Mouse (Mus musculus) lung, postnatal 14 days (tissue): Measurements from ENCODE around the gene Nxn.
"Not testable (repeated sequence)": the region's sequence is repeated elsewhere in the genome, so short reads cannot be mapped to it uniquely, and the experiment has no call there.

Experiments used
- DNase-seq: peaks from one replicate; pipeline ENCODE4 v3.0.0; 2021

Gene Nxn

DNA sequence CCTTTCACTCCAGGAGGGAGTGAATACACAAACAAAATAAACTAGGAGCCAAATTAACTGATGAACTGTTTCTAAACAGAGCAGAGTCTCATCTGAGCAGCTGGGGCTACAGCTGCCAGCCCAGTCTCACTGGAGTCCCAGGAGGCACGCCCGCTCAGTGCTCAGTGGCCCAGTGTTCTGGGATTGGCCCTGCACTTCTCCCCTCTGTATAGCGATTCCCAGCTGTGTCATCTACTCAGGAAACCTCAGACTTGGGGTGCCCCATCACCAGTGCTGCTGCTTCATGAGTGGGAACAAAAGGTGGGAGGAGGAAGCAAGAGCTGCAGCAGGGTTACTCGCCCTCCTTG is 145.0 kb downstream of the Nxn start:
- peak; percentile 9 for DNase-seq

- DNase-seq = peak; percentile 90
Measured at GRCm38 (mm10) chr11:76253145-76253917, 145.6 kb downstream of the Nxn start.

GRCm38 (mm10) chr11:76252036-76252435 is 146.9 kb downstream of the Nxn start:
- no peak for DNase-seq

DNA sequence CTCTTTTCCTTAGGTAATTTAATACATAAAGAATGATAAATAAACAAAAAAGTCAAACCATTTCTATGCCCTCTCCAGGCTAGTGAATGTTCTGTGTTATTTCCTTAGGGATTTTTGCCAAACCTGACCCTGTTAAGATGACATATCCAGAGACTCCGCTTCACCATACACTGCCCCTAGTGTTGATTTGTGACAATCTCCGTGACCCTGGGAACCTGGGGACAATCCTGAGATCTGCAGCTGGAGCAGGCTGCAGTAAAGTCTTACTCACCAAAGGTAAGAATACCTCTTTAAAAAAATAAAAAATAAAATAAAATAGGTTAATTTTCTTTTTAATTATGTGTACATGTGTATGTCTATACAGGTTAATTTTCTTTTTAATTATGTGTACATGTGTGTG is 151.7 kb downstream of the Nxn start:
- DNase-seq = no peak

GRCm38 (mm10) chr11:76246439-76246838 is 152.5 kb downstream of the Nxn start:
- no peak for DNase-seq

DNA sequence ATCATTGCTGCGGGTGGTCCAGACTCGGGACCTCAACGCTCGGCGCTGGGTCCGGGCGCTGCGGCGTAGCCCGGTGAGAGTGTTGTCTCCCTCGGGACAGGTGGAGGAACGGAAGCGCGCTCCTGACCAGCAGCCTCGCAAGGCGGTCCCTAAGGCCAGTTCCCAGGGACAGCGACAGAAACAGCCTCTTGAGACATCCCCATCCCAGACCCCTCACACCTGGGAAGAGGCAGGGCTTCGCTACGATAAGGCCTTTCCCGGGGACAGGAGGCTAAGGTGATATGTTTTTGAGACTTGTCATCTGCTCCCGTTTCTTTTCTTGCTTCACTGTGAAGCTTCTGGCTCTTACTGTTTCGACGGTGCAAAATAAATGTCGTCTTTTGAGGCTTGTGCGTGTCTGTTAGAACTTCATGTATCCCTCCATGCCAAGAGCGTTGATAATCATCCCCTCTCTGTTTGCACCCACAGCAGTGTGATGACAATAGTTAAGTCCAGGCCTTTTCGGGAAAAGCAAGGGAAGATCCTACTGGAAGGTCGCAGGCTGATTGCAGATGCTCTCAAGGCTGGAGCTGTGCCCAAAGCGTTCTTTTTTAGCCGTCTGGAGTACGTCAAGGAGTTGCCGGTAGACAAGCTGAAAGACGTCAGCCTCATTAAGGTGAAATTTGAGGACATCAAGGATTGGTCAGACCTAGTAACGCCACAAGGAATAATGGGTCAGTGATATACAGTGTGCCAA is 155.0 kb downstream of the Nxn start:
- no peak for DNase-seq

DNA sequence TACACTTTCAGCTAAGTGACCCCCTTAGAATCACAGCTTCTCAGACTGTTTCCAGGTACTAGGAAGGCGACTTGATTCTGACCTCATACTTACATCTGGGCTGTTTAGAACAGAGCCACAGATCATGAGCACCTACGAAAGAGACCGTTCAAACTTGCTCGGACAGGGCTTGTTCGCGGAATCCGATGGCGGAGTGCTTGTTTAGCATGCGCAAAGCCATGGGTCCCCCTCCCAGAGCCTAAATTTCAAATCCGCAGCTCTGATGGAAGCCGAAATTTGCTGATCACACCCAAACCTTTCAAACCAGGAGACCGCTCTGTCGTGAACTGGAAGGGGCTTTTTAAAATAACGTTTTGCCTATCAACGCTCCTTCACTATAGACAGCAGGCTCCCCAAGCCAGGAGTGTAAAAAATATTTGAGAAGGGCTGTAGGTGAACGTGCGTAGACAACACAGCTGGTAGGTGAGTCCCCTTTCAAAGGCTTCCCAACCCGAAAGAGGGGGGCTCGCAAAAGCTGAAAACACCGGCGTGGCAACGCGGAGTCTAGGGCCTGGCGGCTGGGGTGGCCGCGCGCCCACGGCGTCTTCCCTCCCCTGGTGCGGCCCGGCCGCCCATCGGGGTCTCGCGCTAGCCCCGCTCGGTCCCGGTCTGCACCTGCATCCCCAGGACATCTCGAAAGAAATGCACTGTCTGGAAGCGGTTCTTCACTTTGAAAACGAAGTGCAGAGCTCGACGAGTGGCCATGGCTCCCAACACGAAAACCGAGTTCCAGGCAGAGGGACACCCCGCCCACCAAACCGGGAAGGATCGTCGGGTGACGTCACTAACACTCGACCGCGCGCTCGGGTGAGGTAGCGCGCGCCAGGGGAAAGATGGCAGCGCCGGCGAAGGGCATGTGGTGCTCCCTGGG is 155.8 kb downstream of the Nxn start, which contains the start of the genes Mrm3 and Glod4:
Gene Mrm3, plus strand, starts transcription at position 815 of the 910 bp plus-strand sequence.
Gene Glod4, minus strand, starts transcription at position 825 of the 910 bp plus-strand sequence.
- DNase-seq = peak; percentile 94

- no peak for DNase-seq
Measured at GRCm38 (mm10) chr11:76239750-76240149, 159.2 kb downstream of the Nxn start.

DNA sequence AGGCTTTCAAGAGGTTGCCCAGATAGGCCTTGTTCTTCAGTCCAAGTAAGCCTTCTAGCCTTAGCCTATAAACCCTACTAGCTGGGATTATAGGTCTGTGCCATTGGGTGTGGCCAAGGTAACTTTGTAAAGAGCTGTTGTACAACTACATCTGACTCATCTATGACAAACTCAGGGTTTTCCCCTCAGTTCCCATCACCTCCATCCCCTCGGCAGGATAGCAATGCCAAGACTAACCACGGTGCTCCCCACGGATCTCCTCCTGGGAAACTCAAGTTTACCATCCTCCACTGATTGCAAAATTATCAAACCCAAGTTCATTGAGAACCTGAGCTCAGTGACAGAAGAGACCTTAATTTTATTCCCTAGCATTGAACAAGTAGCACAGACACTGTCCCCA is 162.8 kb downstream of the Nxn start:
- no peak for DNase-seq

- no peak for DNase-seq
Measured at GRCm38 (mm10) chr11:76225051-76225450, 173.9 kb downstream of the Nxn start.

DNA sequence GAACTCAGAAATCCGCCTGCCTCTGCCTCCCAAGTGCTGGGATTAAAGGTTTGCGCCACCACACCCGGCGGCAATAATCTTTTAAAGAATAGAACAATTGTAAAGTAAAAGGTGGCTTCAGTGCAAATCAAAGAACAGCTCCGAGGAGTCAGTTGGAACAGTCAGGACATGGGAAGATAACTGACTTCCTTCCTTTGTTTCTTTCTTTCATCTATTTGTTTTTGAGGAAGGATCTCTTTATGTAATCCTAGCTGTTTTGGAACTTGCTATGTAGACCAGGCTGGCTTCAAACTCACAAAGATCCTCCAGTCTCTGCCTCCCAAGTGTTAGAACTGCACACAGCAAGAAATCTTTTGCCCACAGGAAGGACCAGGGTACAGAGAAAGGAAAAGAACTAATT is 174.3 kb downstream of the Nxn start:
- no peak for DNase-seq

DNA sequence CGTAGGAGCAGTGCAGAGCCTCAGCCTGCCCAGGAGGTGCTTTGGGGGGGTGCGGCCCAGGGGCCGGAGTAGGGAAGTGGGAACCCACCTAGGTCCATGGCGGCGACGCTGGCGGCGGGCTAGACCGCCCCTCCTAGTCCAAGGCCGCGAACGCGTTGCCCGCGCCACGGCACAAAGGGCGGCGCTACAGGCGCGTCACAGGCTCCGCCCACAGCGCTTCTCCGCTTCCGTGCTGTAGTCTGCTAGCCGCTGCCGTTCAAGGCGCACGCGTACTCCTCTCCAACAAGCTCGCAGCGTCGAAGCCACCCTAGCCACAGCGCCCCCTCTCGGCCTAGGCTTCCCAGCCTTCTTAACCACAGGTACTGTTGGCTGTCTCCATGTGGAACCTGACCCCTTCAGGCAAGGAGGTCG is 181.5 kb downstream of the Nxn start, which contains the start of the genes Dbil5 and Gemin4:
Gene Dbil5, plus strand, starts transcription at position 219 of the 411 bp plus-strand sequence.
Gene Gemin4, minus strand, starts transcription at position 275 of the 411 bp plus-strand sequence.
- peak; percentile 99 for DNase-seq

DNA sequence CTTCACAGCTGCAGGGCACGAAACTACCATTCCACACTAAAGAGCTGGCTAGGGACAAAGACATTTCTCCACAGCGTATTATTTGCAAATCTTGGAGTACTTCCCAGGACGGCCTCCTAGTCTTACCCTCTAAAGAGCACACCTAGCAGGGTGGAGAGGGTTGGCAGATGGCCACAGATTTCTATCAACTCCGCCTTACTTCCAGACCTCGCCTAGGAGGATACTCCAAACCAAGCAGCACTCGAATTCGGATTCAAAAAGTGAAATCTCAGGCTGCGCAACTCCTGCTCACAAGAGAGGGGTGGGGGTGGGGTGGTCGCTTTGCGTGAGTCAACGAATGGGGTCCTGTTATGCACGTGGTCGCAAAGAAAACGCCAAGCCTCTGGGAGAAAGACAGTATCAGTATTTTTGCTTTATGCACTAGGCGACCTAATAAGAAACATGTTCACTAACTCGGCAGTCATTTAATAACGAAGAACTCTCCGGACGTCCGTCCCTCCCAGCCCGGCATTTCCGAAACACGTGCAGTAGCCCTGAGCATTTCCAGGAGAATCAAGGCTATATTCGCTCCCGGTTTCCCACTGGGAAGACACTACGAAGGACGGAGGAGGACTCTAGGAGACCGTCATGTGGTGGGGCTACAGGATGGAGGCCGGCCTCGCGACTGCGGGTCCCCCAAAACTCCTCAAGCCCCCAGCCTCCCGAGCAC is 182.1 kb downstream of the Nxn start:
- peak; percentile 76 for DNase-seq

- no peak for DNase-seq
Measured at GRCm38 (mm10) chr11:76216049-76216540, 182.8 kb downstream of the Nxn start.

DNA sequence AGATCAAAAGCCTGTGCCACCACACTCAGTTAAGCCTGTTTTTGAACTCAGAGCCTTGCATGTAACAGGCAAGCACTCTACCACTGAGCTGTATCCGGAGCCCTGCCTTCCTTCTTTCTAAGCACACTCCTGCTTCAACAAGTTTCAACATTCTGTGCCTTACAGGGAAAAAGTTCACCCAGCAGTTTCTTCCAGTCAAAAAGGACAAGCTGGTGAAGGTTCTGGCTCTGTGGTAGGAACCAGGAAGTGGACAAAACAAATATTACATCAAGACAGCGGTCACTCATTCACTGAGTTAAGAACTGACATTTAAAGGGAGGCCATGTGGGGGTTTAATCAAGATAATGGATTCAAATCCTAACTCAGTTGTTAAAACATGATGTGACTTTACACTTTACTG is 183.9 kb downstream of the Nxn start:
- no peak for DNase-seq

DNA sequence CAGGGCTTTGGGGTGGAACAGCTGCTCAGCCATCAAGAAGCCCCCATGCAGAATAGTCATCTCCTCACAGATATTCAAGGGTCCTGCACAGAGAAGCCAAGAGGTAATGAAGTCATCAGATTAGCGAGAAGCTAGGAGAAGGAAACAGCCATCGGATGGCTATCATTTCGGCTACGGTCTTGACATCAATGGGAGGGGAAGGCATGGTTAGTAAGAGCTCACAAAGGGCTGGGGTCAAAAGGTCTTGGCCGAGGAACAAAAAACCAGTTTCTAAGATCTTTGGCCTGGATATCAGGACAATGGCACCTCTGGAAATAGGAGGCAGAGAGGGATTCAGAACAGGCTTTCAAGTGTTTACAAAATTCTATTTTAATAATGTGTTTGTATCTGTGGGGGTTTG is 185.1 kb downstream of the Nxn start:
- DNase-seq = no peak

GRCm38 (mm10) chr11:76211595-76211994 is 187.3 kb downstream of the Nxn start:
- not testable (repeated sequence) for DNase-seq

GRCm38 (mm10) chr11:76210228-76210985 is 188.5 kb downstream of the Nxn start:
- DNase-seq = peak; percentile 22
